Mouse (Mus musculus): ENCODE measurements around the gene Trarg1. TPM values are rescaled to one million over a fixed set of nuclear protein-coding genes. Genes with fewer than 3 reads are reported as not detected.

Trarg1 gene
- total RNA-seq, 2 experiments from 2014 or later = 0.84 to 8.2 TPM

DNA sequence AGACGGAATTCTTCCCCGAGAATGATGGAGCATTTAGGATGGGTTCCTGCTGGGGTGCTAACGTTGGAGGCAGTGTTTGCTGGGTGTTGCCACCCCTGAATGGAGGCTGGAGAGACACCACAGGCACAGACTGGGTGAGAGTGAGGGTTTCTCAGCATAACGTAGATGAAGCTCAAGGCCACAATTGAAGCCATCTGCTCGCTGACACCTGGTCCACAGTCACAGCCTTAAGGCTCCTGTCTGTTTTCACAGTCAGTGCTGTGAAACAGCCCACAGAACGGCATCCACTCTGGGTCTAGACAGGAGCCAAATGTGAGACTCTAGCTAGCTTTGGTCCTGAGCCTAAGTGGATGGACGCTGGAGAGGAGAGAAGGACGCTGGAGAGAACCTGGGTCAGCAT lies 5.4 kb upstream of the Trarg1 start:
- DNase-seq = no peak

DNA sequence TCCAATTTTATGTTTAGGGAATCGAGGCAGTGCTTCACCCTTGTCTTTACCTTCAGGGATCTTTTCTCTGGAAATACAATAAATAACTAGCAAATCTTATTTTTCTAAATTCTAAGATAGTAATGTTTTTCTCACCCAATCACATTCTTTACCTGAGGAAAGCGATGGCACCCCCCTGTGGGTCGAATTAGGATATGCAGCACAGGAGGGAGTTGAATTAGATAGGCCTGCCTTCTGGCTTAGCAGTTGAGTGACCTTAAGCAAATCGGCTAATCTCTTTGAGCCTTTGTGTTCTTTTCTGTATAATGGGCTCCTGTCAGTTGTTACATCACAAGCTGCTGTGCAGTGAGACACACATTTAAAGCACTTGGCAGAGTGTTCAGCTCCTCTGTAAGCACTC lies 4.9 kb upstream of the Trarg1 start:
- no peak for DNase-seq

DNA sequence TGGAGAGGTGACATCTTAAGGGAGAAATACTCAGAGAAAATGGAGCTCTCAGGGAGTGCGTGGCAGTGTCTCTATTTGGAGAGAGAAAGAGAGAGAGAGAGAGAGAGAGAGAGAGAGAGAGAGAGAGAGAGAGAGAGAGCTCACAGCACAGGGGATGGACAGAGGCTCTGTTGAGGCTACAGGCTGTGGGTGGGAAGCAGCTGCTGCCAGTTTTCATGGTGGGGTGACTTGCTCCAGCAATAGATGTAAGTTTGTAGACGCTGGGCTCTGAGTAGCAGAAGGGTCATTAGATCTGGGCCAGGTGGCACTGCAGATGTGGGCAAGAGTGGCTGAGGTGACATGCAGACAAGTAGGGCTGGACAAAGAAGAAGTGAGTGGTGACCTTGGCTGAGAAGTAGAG lies 6.0 kb downstream of the Trarg1 start:
- no peak for DNase-seq

DNA sequence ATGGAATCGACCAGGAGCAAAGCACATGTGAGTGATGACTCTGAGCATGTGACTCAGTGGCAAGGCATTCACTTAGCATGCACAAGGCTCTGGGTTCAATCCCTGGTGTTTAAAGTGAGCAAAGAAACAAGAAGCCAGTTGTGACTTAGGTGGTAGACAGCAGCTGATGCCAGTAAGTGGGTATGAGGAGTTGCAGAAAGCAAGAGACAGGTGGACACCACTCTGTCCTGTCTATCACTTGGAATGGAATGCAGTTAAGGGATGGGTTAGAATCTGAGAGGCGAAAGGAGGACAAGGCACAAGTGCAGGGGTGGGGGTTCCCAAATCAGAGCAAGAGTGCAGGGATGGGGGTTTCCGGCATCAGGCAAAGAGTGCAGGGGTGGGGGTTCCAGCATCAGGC lies 12.5 kb downstream of the Trarg1 start:
- DNase-seq = no peak

DNA sequence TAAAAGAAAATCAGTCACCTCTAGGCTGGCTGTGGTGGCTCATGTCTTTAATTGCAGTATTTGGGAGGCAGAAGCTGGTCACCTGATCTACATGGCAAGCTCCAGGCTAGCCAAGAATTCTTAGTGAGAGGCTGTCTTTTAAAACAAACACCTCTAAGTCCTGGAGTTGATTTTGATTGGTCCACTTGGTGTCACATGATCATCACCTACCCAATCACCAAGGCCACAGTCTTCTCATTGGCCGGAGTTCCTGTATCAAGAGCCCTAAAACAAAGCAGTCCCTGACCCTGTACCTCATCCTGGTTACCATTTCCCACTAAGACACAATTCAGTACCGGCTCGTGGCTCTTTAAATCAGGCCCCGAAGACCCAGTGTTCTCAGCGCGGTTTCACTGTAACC lies 16.2 kb downstream of the Trarg1 start:
- DNase-seq = no peak

DNA sequence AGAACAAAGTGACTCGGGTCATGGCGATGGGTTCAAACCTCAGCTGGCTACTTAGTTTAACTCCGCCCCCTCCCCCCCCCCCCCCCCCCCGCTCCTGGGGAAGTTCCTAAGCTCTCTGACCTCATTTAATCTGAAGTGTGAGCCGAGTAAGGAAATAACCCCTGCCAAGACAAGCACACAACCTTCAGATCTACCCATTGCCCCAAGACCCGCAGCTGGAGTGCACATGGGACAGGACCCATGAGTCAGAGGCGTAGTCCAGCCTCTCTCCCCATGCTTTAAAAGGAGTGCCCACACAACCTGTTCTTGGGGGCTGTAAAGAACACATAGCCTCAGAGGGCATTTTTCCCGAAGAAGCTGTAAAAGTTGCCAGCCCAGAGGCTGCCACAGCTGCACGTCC lies 20.0 kb downstream of the Trarg1 start:
- DNase-seq = no peak

DNA sequence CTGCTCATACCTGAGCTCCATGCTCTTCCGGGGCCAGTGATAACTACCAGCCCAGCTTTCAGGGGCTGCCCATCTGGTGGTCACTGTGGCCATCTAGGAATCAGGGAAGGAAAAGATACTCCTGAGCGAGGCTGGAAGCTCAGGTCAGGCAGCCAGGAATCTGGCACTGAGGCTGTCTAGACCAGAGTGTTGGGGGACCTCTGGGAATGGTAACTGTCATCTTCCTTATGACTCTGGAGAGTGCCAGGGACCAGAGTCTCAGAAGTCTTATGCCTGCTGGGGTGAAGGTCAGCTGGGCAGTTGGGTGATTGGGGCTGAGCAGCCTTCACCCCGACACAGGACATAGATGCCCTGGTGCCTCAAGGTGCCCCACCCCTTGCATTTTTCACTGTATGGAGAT lies 28.0 kb downstream of the Trarg1 start:
- no peak for DNase-seq

DNA sequence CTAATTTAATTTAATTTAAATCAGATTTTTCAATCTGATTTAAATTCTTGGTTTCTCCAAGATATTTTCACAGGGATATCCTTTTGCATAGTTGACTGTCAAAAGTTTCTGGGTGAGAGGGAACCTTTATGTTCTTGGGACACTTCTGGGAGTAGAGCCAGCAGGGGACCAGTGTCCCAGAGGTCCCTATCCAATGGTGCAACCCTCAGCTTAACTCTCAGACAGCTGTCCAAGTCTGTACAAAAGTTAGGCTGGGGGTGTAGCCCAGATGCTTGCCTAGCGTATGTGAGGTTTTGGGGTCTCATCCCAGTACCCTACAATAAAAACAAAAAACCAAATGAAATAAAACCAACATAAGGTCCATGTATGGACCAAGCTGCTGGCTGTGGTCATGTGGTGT lies 28.5 kb downstream of the Trarg1 start:
- no peak for DNase-seq

DNA sequence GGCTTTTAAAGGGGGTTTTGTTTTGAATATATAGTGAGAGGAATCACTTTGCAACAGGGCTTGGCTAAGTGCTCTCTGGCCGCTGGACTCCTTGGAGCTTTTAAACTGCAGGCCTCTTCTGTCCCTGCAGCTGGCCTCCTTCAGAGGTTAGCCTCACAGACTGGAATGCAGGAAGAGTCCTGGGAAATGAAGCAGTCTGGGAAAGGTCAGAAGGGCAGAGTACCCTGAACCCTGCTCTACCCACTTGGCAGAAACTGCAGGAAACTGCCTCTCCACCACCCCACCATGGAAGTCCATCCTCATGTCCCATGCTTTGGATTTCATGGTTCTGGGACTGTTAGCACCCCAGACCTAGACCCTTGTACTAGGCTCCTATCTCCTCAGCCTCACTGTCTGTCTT lies 29.3 kb downstream of the Trarg1 start:
- DNase-seq = no peak

DNA sequence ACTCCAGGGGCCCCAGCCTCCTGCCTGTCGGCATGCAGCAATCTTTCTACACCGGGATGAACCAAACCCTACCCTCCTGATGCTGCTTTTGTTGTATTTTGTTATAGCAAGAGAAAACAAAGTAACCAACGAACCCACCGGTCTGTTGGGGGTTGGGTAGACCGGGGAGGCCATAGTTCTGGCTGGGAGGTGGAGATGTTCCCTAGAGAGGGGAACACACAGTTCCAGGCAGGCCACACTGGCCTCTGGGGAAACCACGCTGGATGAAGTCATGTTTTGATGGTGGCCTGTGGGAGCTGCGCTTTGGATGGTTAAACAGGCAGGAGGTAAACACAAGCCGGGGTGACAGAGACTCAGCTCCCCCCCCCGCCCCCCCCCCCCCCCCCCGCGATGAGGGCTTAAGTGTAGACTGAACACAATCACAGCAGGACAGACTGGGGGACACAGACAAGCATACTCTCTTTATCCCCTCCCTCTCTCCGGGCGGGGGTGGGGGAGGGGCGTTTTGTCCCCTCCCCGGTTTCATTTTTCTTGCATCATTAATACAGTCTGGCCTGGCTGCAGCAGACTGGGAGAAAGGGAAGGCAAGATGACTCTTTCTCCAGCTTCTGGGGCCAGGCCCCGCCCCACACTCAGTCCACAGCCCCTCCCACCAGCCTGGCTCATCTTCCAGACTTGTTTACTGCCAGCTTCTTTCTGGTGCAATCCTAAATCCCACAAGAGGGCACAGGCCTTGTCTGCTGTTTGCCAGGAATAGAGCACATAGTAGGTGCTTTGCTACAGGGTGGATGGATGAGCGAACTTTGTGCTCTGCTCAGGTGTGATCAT lies 30.2 kb downstream of the Trarg1 start:
- peak; percentile 57 for DNase-seq

DNA sequence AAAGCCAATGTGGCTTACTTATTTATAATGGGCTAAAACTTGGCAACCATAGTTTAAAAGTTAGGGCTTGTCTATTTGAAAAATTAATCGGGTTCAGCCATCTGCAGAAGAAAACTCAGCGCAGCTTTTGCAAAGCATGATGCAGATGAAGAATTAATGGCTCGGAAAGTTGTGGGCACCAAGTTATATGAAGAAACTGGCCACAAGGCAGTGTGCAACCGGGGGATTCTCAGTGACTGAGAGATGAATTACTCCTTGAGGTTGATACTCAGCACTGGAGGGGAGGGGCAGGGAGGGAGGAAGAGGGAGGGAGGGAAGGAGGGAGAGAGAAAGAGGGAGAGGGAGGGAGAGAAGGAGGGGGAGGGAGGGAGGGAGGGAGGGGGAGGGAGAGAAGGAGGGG lies 37.4 kb downstream of the Trarg1 start:
- no peak for DNase-seq

DNA sequence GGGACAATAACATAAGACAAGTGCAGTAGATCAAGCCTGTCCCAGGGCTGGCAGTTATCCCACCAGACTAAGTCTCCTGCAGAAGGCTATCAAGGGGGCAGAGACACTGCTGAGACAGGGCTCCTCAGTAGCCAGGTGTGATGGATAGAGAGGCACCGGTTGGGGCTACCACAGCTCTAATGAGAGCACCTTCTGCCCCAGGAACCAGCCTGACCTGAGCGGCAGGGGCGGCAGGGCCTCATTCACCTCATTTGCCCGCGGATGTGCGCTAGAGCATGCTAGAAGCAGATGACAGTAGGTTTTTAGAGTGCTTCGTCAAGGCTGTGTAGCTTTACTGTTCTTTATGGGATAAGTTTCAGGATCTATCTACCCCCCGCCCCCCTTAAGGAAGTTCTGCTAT lies 44.3 kb downstream of the Trarg1 start:
- no peak for DNase-seq

DNA sequence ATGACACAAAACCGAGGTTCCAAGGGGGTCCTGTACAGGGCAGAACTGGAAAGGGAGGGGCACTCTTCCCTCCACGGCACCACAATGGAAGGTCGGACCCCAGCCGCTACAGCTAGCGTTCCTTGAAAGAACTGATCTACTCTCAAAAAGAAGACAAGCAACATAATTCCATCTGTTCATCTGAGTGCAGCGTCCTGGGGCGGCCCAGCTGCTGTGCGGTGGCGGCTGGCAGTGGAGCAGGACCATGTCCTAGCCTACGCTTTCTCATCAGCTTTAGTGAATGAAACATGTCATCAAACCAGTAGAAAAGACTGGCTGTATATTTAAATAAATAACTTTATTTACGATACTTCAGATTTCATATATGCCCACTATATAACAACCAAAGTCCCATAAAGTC lies 48.5 kb downstream of the Trarg1 start:
- no peak for DNase-seq

DNA sequence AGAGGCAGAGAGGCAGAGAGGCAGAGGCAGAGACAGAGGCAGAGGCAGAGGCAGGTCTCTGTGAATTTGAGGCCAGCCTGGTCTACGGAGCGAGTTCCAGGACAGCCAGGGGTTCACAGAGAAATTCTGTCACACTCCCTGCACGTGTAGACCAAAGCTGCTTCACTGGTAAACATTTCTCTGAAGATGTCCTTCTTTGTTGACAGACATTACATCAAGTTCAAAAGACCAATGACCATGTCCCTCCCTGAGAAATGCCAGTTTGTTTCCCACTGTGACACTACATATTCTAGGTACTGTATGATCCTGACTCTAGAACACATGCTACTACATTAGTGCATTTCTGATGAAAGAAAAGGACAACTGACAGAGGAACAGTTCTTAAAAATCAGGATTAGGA lies 51.0 kb downstream of the Trarg1 start:
- no peak for DNase-seq

DNA sequence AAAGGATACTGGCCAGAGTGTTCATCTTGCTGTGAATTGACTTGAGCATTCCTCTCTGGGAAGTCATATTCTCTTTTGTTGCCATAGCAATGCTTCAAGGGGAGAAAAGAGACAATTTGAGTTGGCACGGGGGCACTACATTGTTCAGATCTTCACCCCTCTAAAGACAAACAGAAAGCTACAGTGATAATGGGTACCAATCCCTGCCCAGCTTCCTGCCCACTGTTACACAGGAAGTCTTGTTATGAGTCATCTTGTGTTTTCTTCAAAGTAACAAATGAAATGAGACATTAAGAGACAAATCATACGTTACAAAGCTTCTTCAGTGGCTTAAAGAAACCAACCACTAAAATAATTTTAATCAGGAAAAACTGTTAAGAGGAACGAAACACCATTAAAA lies 55.0 kb downstream of the Trarg1 start:
- DNase-seq = no peak

DNA sequence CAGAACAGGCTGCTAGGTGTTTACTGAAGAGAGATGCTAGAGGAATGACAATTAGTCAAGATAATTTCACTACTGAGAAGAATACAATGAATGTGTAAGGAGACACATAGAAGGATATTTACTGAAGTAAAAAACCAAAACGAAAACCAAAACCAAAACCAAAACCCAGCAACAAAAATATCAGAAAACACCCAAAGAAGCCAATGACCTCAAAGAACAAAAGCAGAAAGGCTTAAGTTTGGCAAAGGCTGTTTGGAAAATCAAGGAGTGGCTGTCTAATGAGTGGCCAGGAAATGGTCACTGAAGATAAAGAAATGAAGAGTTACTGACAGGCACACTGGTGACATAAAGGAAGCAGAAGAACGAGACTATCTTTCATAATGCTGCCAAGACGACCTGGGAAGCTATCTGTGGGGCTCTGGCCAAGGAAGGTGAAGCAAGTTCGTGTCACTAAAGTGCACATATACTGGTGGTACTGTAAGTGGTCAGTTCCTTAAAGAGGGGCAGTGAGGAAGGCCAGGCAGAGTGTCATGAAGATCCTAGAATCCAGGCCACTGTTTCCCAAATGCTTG lies 56.2 kb downstream of the Trarg1 start:
- DNase-seq = no peak

DNA sequence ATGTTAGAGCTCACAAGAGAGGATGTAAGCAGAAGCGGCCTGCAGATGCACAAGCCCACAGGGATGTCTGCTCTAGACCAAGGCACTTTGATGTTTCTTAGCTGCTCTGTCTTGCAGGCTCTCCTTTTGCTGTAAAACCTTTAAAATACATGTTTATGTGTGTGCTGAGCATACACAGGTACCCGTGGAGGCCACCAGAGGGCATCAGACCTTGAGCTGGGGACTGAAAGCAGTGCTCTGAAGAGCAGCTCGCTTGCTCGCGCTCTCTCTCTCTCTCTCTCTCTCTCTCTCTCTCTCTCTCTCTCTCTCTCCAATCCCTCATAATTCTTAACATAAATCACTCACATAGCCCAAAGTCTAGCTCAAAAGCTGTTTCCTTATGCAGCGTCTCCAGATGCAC lies 59.5 kb downstream of the Trarg1 start:
- DNase-seq = no peak

DNA sequence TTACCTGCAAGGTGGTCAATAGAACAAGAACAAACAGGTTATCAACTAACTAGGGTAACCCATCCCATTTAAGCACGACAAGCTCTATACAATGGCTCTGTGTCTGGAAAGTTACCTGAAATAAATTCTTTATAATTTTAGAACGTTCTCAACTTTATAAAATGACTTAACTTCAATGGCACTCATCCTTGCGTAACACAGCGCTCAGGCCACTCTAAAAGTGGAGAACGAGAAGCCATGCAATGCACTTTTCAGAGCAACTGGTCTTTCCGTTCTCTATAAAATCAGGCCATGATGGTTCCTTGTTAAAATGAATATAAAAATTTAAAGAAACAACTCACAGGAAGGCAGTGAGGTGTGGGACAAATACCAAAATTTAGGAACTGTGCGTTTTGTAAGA lies 62.9 kb downstream of the Trarg1 start:
- DNase-seq = no peak

DNA sequence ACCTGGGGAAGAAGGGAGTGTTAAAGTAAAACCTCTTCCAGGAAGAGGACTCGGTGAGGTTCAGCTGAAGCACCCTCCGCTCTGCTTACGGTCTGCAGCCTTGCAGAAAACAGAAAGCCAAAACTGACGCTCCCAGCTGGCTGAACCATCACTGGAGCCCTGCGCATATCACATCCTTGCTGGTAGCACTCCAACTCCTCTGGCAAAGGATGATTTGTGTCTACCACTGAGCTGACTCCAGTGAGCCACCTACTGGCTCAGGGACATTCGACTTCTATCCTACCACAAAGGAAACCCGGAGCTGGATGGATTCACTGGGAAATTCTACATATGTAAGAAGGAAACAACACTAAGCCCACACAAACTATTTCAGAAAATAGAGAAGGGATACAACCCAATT lies 64.9 kb downstream of the Trarg1 start:
- peak; percentile 58 for DNase-seq

DNA sequence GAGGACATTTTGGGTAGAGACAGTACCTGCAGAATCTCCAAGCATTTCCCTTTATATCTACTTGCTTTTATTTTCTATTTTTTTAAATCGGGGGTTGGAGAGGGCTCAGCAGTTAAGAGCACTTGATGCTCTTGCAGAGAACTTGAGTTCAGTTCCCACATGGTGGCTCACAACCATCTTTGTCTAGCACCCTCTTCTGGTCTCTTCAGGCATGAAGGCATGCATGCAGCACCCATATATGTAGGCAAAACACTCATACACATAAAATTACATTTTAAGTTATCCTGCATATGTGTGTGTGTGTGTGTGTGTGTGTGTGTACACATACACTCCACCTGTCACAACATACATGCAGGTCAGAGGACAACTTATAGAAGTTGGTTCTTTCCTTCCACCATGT lies 66.3 kb downstream of the Trarg1 start:
- no peak for DNase-seq
